Mouse (Mus musculus): ENCODE measurements around the gene Gadd45g. TPM values are rescaled to one million over a fixed set of nuclear protein-coding genes. Genes with fewer than 3 reads are reported as not detected.
A peak's percentile ranks its signal among the peaks of the same experiment; 100 is the strongest.

Gene Gadd45g
- polyA plus RNA-seq (2014; fragmentation: Nextera tagmentation; extraction: Ambion mirVana), result 112 and 132 TPM in 2 replicates

- DNase-seq (ENCODE audit: low spot score), result peak; percentile 99
- ATAC-seq, result peak; percentile 79
- under 1% methylated on average over 31 of the region's 31 CpGs for WGBS
- Histone ChIP-seq H3K36me3 (ENCODE audit: control insufficient read depth, insufficient read depth, low read length) (no peaks in the 10 kb centered on the region), H3K9ac (ENCODE audit: low read length) (peak within 1 kb of the TSS; percentile 79), H3K4me1 (ENCODE audit: control insufficient read depth, insufficient read depth, low read length) (peaks cover 27% of the 10 kb centered on the region), H3K27me3 (replicated peaks; ENCODE audit: control insufficient read depth, insufficient read depth, low read length) (peaks cover 11% of the 10 kb centered on the region), H3K9me3 (replicated peaks; ENCODE audit: control insufficient read depth, low read length) (no peaks in the 10 kb centered on the region), H3K4me3 (ENCODE audit: low read depth, low read length) (peak within 1 kb of the TSS; percentile 69), H3K27ac (ENCODE audit: low read depth, low read length) (peak within 1 kb of the TSS; percentile 97), H3K4me2 (ENCODE audit: low read length) (peak within 1 kb of the TSS; percentile 87)
These were observed at the start of gene Gadd45g for GRCm38 (mm10) chr13:51846301-51846867. Gene Gadd45g, plus strand, starts transcription at chr13:51846678.

DNA sequence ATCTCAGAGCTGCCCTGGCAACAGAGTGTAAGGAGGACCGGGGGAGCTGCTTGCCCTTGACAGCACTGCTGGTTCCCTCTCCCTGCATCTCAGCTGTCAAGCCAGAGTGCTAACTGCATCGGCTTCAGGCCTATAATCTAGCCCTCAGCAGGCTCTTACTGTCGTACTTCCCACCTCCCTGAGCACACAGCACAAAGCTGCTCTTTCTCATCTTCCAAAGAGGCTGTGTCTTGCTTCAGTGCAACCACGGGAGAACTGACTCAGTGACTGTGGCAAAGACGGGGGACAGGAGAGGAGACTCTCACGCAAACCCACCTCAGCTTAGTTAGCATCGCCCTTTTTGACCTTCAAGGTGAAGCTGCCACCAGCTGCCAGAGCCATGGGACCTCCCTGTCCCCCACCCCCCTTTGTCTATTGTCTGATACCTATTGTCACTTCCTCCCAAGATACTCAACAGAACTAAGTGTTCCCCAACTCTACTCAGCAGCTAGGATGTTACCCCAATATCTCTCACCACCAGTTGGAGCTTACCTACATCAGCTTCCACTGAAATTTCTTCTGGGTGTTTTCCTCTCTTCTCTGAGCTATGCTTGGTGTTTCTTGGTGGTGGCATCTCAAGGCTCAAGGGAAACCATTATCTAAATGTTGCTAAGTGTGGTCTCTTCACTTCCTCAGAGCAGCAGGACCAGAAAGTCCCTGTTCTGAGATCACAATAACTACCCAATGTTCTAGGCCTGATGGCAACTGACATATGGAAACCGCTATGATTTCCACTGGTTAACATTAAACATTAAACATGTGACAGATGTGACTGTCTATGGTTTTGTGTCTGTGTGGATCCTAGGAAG lies 48.4 kb upstream of the Gadd45g start:
- Histone ChIP-seq H3K4me2 (ENCODE audit: low read length) (no peak overlapping the region), H3K4me3 (ENCODE audit: low read depth, low read length) (no peak overlapping the region), H3K27ac (ENCODE audit: low read depth, low read length) (peak overlapping the region; percentile 39; the same call in 1 of the 2 replicates), H3K27me3 (replicated peaks; ENCODE audit: control insufficient read depth, insufficient read depth, low read length) (no peaks in the 10 kb centered on the region), H3K9me3 (replicated peaks; ENCODE audit: control insufficient read depth, low read length) (no peaks in the 10 kb centered on the region), H3K4me1 (ENCODE audit: control insufficient read depth, insufficient read depth, low read length) (no peaks in the 10 kb centered on the region), H3K9ac (ENCODE audit: low read length) (no peak overlapping the region), H3K36me3 (ENCODE audit: control insufficient read depth, insufficient read depth, low read length) (no peaks in the 10 kb centered on the region)
- DNase-seq (ENCODE audit: low spot score) (no peak), ATAC-seq (no peak)
- 72% methylated on average over 8 of the region's 8 CpGs for WGBS

DNA sequence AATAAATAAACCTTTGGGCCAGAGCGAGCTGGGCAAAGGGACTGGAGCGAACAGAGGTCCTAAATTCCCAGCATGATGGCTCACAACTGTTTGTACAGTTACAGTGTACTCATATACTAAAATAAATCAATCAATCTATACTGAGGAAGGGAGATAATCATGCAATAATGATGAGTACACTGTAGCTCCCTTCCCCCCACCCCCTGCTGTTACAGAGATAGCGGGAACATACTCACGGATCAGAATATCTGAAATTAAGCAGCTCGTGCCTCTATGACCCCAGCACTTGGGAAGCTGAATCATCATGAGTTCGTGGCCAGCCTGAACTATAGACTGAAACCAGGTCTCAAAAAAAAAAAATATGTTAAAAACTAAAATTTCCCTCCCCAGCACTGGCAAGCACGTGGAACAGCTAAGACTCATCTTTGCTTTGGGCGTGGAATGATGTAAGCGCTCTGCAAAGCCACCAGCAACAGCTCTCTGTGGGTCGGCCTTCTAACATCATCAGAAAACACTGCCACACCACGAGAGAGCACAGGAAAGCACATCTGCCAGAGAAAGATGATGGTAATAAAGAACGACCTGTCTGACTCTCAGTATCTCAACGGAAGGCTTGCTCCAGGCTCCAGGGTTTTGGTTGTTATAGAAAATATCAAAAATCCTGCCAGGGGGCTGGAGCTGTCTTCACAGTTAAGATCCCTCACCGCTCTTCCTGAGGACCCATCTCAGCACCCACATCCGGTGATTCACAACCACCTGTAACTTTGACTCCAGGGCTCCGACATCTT lies 46.5 kb upstream of the Gadd45g start:
- DNase-seq (ENCODE audit: low spot score), result no peak
- H3K9me3 ChIP-seq (replicated peaks; ENCODE audit: control insufficient read depth, low read length), result no peaks in the 10 kb centered on the region
- ATAC-seq, result no peak
- H3K4me3 ChIP-seq (ENCODE audit: low read depth, low read length), result no peak overlapping the region
- H3K4me1 ChIP-seq (ENCODE audit: control insufficient read depth, insufficient read depth, low read length), result no peaks in the 10 kb centered on the region
- H3K36me3 ChIP-seq (ENCODE audit: control insufficient read depth, insufficient read depth, low read length), result no peaks in the 10 kb centered on the region
- H3K27me3 ChIP-seq (replicated peaks; ENCODE audit: control insufficient read depth, insufficient read depth, low read length), result no peaks in the 10 kb centered on the region
- H3K27ac ChIP-seq (ENCODE audit: low read depth, low read length), result peak overlapping the region; percentile 70; the same call in 1 of the 2 replicates
- H3K9ac ChIP-seq (ENCODE audit: low read length), result no peak overlapping the region
- 88% methylated on average over 16 of the region's 16 CpGs for WGBS
- no peak overlapping the region for H3K4me2 ChIP-seq (ENCODE audit: low read length)

GRCm38 (mm10) chr13:51800921-51801320 lies 45.6 kb upstream of the Gadd45g start:
- Histone ChIP-seq H3K4me3 (ENCODE audit: low read depth, low read length) (no peak overlapping the region), H3K4me2 (ENCODE audit: low read length) (no peak overlapping the region), H3K9me3 (replicated peaks; ENCODE audit: control insufficient read depth, low read length) (no peaks in the 10 kb centered on the region), H3K4me1 (ENCODE audit: control insufficient read depth, insufficient read depth, low read length) (peaks cover 6% of the 10 kb centered on the region; the same call in 1 of the 2 replicates), H3K9ac (ENCODE audit: low read length) (no peak overlapping the region), H3K27ac (ENCODE audit: low read depth, low read length) (peak overlapping the region; percentile 70; the same call in 1 of the 2 replicates), H3K36me3 (ENCODE audit: control insufficient read depth, insufficient read depth, low read length) (no peaks in the 10 kb centered on the region), H3K27me3 (replicated peaks; ENCODE audit: control insufficient read depth, insufficient read depth, low read length) (no peaks in the 10 kb centered on the region)
- 69% methylated on average over 9 of the region's 9 CpGs for WGBS
- ATAC-seq, result peak; percentile 75
- peak; percentile 78 for DNase-seq (ENCODE audit: low spot score)

DNA sequence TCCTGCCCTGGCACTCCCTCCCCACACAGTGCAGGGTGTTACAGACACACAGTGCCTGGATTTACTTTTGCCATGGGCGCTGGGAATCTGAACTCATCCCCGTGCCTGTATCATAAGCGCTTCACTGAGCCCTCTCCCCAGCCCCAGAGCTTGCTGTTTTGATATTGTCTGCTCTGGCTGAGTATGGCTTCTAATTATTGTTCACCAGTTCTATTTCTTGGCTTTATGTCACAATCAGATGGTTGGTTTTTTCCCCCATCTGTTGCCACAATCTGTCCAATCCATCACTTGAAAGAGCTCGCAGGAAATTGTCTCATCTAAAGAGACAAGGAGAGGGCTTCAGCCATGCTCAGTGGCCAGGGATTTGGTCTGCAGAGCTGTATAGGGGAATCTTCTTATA lies 40.8 kb upstream of the Gadd45g start:
- Histone ChIP-seq H3K36me3 (ENCODE audit: control insufficient read depth, insufficient read depth, low read length) (no peaks in the 10 kb centered on the region), H3K4me2 (ENCODE audit: low read length) (no peak overlapping the region), H3K4me1 (ENCODE audit: control insufficient read depth, insufficient read depth, low read length) (peaks cover 11% of the 10 kb centered on the region; the same call in 1 of the 2 replicates), H3K9ac (ENCODE audit: low read length) (no peak overlapping the region), H3K27ac (ENCODE audit: low read depth, low read length) (peak overlapping the region; percentile 89), H3K9me3 (replicated peaks; ENCODE audit: control insufficient read depth, low read length) (no peaks in the 10 kb centered on the region), H3K27me3 (replicated peaks; ENCODE audit: control insufficient read depth, insufficient read depth, low read length) (no peaks in the 10 kb centered on the region), H3K4me3 (ENCODE audit: low read depth, low read length) (no peak overlapping the region)
- ATAC-seq, result peak; percentile 66
- WGBS, result 49% methylated on average over 4 of the region's 4 CpGs
- peak; percentile 82 for DNase-seq (ENCODE audit: low spot score)

GRCm38 (mm10) chr13:51806220-51806619 lies 40.3 kb upstream of the Gadd45g start:
- no peak overlapping the region for H3K4me3 ChIP-seq (ENCODE audit: low read depth, low read length)
- H3K27ac ChIP-seq (ENCODE audit: low read depth, low read length), result peak overlapping the region; percentile 89
- H3K27me3 ChIP-seq (replicated peaks; ENCODE audit: control insufficient read depth, insufficient read depth, low read length), result no peaks in the 10 kb centered on the region
- DNase-seq (ENCODE audit: low spot score) (peak; percentile 61), ATAC-seq (peak; percentile 48; the same call in 1 of the 2 replicates)
- peaks cover 11% of the 10 kb centered on the region; the same call in 1 of the 2 replicates for H3K4me1 ChIP-seq (ENCODE audit: control insufficient read depth, insufficient read depth, low read length)
- no peaks in the 10 kb centered on the region for H3K9me3 ChIP-seq (replicated peaks; ENCODE audit: control insufficient read depth, low read length)
- H3K9ac ChIP-seq (ENCODE audit: low read length), result no peak overlapping the region
- no peak overlapping the region for H3K4me2 ChIP-seq (ENCODE audit: low read length)
- WGBS, result 75% methylated on average over 15 of the region's 15 CpGs
- no peaks in the 10 kb centered on the region for H3K36me3 ChIP-seq (ENCODE audit: control insufficient read depth, insufficient read depth, low read length)

- no peak overlapping the region for H3K27ac ChIP-seq (ENCODE audit: low read depth, low read length)
- peaks cover 11% of the 10 kb centered on the region; the same call in 1 of the 2 replicates for H3K4me1 ChIP-seq (ENCODE audit: control insufficient read depth, insufficient read depth, low read length)
- no peak overlapping the region for H3K4me3 ChIP-seq (ENCODE audit: low read depth, low read length)
- no peak overlapping the region for H3K4me2 ChIP-seq (ENCODE audit: low read length)
- H3K27me3 ChIP-seq (replicated peaks; ENCODE audit: control insufficient read depth, insufficient read depth, low read length), result no peaks in the 10 kb centered on the region
- no peak overlapping the region for H3K9ac ChIP-seq (ENCODE audit: low read length)
- peak; percentile 36; the same call in 1 of the 2 replicates for ATAC-seq
- H3K36me3 ChIP-seq (ENCODE audit: control insufficient read depth, insufficient read depth, low read length), result no peaks in the 10 kb centered on the region
- 29% methylated on average over 12 of the region's 12 CpGs for WGBS
- peak; percentile 61 for DNase-seq (ENCODE audit: low spot score)
- H3K9me3 ChIP-seq (replicated peaks; ENCODE audit: control insufficient read depth, low read length), result no peaks in the 10 kb centered on the region
These were observed 38.3 kb upstream of the Gadd45g start for GRCm38 (mm10) chr13:51808141-51808540.
